Mouse (Mus musculus): ENCODE measurements around the gene Tnpo1.
"Not testable (repeated sequence)": the region's sequence is repeated elsewhere in the genome, so short reads cannot be mapped to it uniquely, and the experiment has no call there.

The Tnpo1 gene

GRCm38 (mm10) chr13:98890137-98890870 is 35.9 kb downstream of the Tnpo1 start:
- DNase-seq (ENCODE audit: low read depth, low spot score), result peak; percentile 69

GRCm38 (mm10) chr13:98889211-98889610 is 37.0 kb downstream of the Tnpo1 start:
- no peak for DNase-seq (ENCODE audit: low read depth, low spot score)

- DNase-seq (ENCODE audit: low read depth, low spot score), result no peak
Observed at GRCm38 (mm10) chr13:98883774-98884173, 42.4 kb downstream of the Tnpo1 start.

GRCm38 (mm10) chr13:98881991-98882390 is 44.2 kb downstream of the Tnpo1 start:
- DNase-seq (ENCODE audit: low read depth, low spot score), result no peak

- no peak for DNase-seq (ENCODE audit: low read depth, low spot score)
Observed at GRCm38 (mm10) chr13:98880336-98880735, 45.8 kb downstream of the Tnpo1 start.

- DNase-seq (ENCODE audit: low read depth, low spot score), result no peak
Observed at GRCm38 (mm10) chr13:98879422-98879821, 46.8 kb downstream of the Tnpo1 start.

GRCm38 (mm10) chr13:98877165-98877564 is 49.0 kb downstream of the Tnpo1 start:
- DNase-seq (ENCODE audit: low read depth, low spot score), result no peak

- no peak for DNase-seq (ENCODE audit: low read depth, low spot score)
Observed at GRCm38 (mm10) chr13:98874727-98875126, 51.5 kb downstream of the Tnpo1 start.

- no peak for DNase-seq (ENCODE audit: low read depth, low spot score)
Observed at GRCm38 (mm10) chr13:98872273-98872847, 53.8 kb downstream of the Tnpo1 start.

GRCm38 (mm10) chr13:98871263-98871662 is 54.9 kb downstream of the Tnpo1 start:
- no peak for DNase-seq (ENCODE audit: low read depth, low spot score)

- no peak for DNase-seq (ENCODE audit: low read depth, low spot score)
Observed at GRCm38 (mm10) chr13:98868236-98868923, 57.8 kb downstream of the Tnpo1 start.

- peak; percentile 78 for DNase-seq (ENCODE audit: low read depth, low spot score)
Observed at GRCm38 (mm10) chr13:98867810-98868209, 58.4 kb downstream of the Tnpo1 start.

- DNase-seq (ENCODE audit: low read depth, low spot score), result no peak
Observed at GRCm38 (mm10) chr13:98855291-98855690, 70.9 kb downstream of the Tnpo1 start.

GRCm38 (mm10) chr13:98845794-98846193 is 80.4 kb downstream of the Tnpo1 start:
- no peak for DNase-seq (ENCODE audit: low read depth, low spot score)

- DNase-seq (ENCODE audit: low read depth, low spot score), result peak; percentile 29
Observed at GRCm38 (mm10) chr13:98836423-98837088, 89.6 kb downstream of the Tnpo1 start.

- no peak for DNase-seq (ENCODE audit: low read depth, low spot score)
Observed at GRCm38 (mm10) chr13:98835740-98836139, 90.4 kb downstream of the Tnpo1 start.

- no peak for DNase-seq (ENCODE audit: low read depth, low spot score)
Observed at GRCm38 (mm10) chr13:98834723-98835122, 91.5 kb downstream of the Tnpo1 start.

- DNase-seq (ENCODE audit: low read depth, low spot score), result no peak
Observed at GRCm38 (mm10) chr13:98834199-98834598, 92.0 kb downstream of the Tnpo1 start.

GRCm38 (mm10) chr13:98832451-98833450 is 93.4 kb downstream of the Tnpo1 start:
- DNase-seq (ENCODE audit: low read depth, low spot score), result peak; percentile 35

- DNase-seq (ENCODE audit: low read depth, low spot score), result not testable (repeated sequence)
Observed at GRCm38 (mm10) chr13:98829026-98829425, 97.2 kb downstream of the Tnpo1 start.

- DNase-seq (ENCODE audit: low read depth, low spot score), result no peak
Observed at GRCm38 (mm10) chr13:98825574-98825973, 100.6 kb downstream of the Tnpo1 start.
